Mouse (Mus musculus) cerebellum, postnatal 10 days (tissue): Measurements from ENCODE around the gene Art5.
"Not testable (repeated sequence)": the region's sequence is repeated elsewhere in the genome, so short reads cannot be mapped to it uniquely, and the experiment has no call there.

ENCODE experiments used
- DNase-seq, 2 experiments: peaks; one replicate each; pipeline ENCODE4 v3.0.0; 2021; ENCODE audit warnings: mixed read lengths in 2 of 2

Gene Art5

GRCm38 (mm10) chr7:102081784-102082183 is 27.5 kb downstream of the Art5 start:
- no peak for DNase-seq

DNA sequence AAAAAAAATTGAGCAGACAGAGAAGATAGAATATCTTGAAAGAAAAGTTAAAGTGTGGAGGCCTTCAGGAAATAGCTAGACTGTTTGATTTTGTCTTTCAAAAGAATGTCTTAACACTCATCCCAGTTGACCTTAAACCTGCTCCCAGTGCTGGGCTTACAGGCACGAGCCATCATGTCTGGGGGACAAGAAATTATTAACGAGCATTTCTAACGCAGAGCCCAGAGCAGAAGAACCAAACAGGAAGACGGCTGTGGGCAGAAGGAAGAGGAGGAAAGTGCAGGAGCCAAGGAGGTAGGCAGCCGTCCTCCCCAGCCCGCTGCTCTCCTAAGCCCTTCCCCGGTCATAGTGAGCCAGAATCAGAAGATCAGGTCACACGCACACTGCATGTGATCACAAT is 29.0 kb downstream of the Art5 start:
- DNase-seq, result no peak

DNA sequence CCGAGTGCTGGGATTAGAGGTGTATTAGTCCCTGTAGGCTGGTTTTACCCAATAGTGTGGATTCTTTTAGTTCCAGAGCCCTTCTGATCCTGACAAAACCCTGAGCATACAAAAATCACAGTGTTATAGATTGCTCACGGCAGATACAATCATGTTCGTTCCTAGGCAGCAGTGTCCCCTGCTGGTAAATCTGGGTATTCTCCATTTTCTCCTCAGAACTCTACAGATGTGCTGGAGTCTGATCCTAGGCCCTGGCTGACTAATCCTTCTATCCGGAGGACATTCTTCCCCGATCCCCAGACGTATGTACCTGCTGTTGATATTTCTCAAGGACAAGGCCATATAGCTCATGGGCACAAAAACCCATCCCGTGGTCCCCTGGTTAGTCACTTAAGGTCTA is 30.8 kb downstream of the Art5 start:
- DNase-seq, result peak; percentile 54 to 61

DNA sequence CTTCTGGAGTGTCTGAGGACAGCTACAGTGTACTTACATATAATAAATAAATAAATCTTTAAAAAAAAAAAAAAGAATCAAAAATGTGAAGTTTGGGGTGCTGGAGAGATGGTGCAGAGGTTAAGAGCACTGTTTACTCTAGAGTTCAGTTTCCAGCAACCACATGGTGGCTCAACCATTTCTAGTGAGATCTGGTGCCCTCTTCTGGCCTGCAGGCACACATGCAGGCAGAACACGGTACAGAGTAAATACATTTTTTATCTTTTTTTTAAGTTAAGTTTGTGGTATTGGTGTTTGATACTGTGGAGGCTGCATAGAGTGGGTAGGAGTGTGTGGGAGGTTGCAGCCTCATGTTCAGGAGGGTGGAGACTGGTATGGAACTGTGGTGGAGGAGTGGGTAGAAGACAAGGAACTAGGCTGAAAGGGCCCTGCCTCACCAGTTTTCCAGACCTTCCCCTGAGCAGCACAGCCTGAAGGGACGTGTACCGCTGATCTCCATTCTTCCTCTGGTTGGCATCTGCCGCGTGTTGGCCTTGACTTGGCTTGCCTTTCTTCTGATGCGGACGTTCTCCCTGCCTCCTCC is 32.5 kb downstream of the Art5 start:
- DNase-seq, result peak; percentile 34 to 37

GRCm38 (mm10) chr7:102066363-102066762 is 42.9 kb downstream of the Art5 start:
- no peak for DNase-seq

DNA sequence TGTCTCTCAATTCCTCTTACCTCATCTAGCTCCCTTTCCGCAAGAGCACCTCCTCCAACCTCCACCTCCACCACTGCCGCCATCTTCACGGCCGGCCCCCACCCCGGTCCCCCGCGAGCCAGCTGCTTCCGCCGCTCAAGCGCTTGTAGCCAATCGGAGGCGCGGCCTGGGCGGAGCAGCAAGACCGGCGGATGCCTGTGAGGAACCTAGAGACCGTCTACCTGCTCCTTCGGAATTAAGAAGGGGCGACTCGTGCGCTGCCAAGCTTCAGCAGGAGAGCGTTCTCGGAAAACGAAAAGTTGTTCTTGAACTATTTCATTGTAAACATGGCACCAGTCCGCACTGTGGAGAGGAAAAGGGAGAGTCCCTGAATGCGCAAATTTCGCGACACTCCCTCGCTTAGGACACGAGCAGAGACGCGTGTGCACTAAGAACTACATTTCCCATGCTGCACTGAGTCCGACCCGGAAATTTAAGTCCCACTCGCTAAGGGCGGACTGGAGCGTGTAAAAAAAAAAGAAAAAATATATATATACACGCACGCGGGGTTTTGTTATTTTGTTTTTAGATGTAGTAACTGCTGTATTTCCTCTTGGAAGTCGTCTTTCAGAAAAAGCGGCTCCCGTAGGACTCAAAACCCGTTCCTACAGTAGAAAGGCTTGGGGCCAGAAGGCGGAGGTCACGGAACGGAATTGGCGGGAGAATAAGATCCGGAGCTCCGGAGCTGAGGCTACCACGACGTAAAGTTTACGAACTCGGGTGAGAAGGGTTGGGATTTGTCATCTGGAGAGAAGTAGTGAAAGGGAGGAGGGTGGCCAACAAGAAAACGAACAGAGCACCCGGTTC is 44.0 kb downstream of the Art5 start, which contains the start of the genes Rnf121, Xndc1 and Xntrpc:
Gene Rnf121 (minus strand): TSS at position 424 of the 846 bp plus-strand sequence.
Gene Xndc1 (plus strand): TSS at position 466 of the 846 bp plus-strand sequence.
Gene Xntrpc (plus strand): TSS at position 668 of the 846 bp plus-strand sequence.
- DNase-seq, result peak; percentile 94 to 96

- DNase-seq, result no peak
These were observed 44.6 kb downstream of the Art5 start for GRCm38 (mm10) chr7:102064655-102065045.

GRCm38 (mm10) chr7:102063891-102064290 is 45.4 kb downstream of the Art5 start:
- DNase-seq, result no peak

DNA sequence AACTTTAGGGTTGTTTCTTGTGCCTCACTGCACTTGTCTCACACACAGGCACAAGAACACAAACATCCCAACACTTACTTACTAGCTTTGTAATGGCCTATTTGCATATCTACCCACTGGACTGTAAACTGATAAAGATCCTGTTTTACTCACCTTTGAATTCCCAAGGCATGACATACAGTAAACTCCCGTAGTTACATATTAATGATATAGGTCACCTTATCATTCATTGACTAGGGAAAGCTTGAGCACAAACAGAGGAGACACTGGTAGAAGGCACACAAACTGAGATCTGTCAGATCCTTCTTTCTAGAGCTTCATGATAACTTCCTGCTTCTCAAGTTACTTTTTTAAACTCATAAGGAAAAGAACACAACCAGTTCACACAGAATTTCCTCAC is 47.1 kb downstream of the Art5 start:
- no peak for DNase-seq

DNA sequence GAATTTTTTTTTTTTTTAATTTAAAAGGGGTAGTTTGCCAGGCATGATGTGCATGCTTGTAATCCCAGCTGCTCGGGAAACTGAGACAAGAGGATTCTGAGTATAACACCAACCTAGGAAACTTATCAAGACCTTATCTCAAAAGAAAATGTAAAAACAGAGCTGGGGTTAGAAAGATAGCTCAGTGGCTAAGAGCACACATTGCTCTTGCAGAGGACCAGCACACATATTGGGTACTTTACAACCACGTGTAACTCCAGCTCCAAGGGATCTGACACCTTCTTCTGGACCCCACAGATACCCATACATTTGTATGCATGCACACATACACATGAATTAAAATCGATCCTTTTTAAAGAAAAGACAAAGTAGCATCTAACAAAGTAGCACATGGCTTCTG is 47.9 kb downstream of the Art5 start:
- DNase-seq, result no peak

GRCm38 (mm10) chr7:102048524-102048923 is 60.8 kb downstream of the Art5 start:
- DNase-seq, result not testable (repeated sequence)
